Mouse (Mus musculus) limb, embryonic 12.5 days (tissue): ENCODE results near the gene Slc9a6. TPM values are rescaled to one million over a fixed set of nuclear protein-coding genes. Genes with fewer than 3 reads are reported as not detected.

ENCODE experiments used
- ATAC-seq: fragments of 200-750 bp; cut with Nextera tagmentation; 2 replicates; pipeline ENCODE4 v1.8.0; 2017; ENCODE audit warnings: low read depth, moderate TSS enrichment; ENCODE audit not compliant: insufficient number of reproducible peaks, insufficient read depth, low FRiP score, low TSS enrichment
- H3K27ac ChIP-seq: fragments of 300-500 bp; sonication (generic); 2 replicates; pipeline ENCODE4 v1.5.1; 2016; ENCODE audit warnings: mild to moderate bottlenecking, moderate library complexity
- H3K27me3 ChIP-seq: fragments of 300-500 bp; sonication (generic); 2 replicates; pipeline ENCODE4 v1.6.1; 2016; ENCODE audit warnings: mild to moderate bottlenecking, moderate library complexity
- H3K36me3 ChIP-seq: fragments of 300-500 bp; sonication (generic); 2 replicates; pipeline ENCODE4 v1.6.1; 2016; ENCODE audit warnings: mild to moderate bottlenecking, moderate library complexity
- H3K4me1 ChIP-seq: fragments of 300-500 bp; sonication (generic); replicated peaks from 2 replicates; pipeline ENCODE4 v1.6.1; 2016
- H3K4me2 ChIP-seq: fragments of 300-500 bp; sonication (generic); 2 replicates; pipeline ENCODE4 v1.6.1; 2016; ENCODE audit warnings: mild to moderate bottlenecking, moderate library complexity
- H3K4me3 ChIP-seq: fragments of 300-500 bp; sonication (generic); replicated peaks from 2 replicates; pipeline ENCODE4 v1.5.1; 2016; ENCODE audit warnings: mild to moderate bottlenecking
- H3K9ac ChIP-seq: fragments of 300-500 bp; sonication (generic); replicated peaks from 2 replicates; pipeline ENCODE4 v1.6.1; 2016; ENCODE audit warnings: mild to moderate bottlenecking, moderate library complexity
- H3K9me3 ChIP-seq: fragments of 300-500 bp; sonication (generic); 2 replicates; pipeline ENCODE4 v1.6.1; 2016; ENCODE audit warnings: mild to moderate bottlenecking, moderate library complexity
- WGBS: fragments of 180-500 bp; shearing (Covaris S2); methylation state at CpG from one replicate; pipeline ENCODE4 v1.1.7; 2016; 5-methylcytosine and 5-hydroxymethylcytosine counted together
- microRNA-seq: library from miRNA; unstranded; fragments of <30 nt; microRNA quantifications from one replicate; pipeline ENCODE4, GENCODE M21; 2017
- polyA plus RNA-seq: library from polyadenylated mRNA; unstranded; fragments of >200 nt; fragmentation: Nextera tagmentation; extraction: Ambion mirVana; gene quantifications from 2 replicates; pipeline ENCODE4 v1.2.1, GENCODE M21; 2016

Gene Slc9a6
- polyA plus RNA-seq, 1 experiment from 2014 or later, result 13.7 TPM

DNA sequence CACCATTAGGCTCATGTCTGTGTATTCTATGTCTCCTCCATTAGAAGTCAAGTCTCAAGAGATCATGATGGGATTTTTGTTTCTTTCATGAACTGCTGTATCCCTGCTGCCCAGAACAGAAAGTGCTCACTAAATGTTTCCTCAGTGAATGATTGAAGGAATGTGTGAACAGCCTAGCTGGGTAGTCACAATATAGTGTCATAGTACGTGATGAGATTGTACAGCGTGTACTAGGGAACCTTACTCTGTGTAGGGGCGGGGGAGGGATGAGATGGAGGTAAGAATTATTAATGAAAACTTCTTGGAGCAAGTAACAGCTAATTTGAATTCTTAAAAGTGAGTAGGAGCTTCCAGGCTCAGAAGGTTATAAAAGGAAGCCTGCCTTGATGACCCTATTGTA is 91.7 kb downstream of the Slc9a6 start:
- H3K9ac ChIP-seq, result no peak overlapping the region
- ATAC-seq, result no peak
- no peak overlapping the region for H3K27ac ChIP-seq
- H3K4me2 ChIP-seq, result no peak overlapping the region
- no peaks in the 10 kb centered on the region for H3K9me3 ChIP-seq
- no peaks in the 10 kb centered on the region for H3K4me1 ChIP-seq
- H3K36me3 ChIP-seq, result no peaks in the 10 kb centered on the region
- WGBS, result 90% methylated on average over 3 of the region's 3 CpGs
- H3K27me3 ChIP-seq, result no peaks in the 10 kb centered on the region
- no peak overlapping the region for H3K4me3 ChIP-seq

DNA sequence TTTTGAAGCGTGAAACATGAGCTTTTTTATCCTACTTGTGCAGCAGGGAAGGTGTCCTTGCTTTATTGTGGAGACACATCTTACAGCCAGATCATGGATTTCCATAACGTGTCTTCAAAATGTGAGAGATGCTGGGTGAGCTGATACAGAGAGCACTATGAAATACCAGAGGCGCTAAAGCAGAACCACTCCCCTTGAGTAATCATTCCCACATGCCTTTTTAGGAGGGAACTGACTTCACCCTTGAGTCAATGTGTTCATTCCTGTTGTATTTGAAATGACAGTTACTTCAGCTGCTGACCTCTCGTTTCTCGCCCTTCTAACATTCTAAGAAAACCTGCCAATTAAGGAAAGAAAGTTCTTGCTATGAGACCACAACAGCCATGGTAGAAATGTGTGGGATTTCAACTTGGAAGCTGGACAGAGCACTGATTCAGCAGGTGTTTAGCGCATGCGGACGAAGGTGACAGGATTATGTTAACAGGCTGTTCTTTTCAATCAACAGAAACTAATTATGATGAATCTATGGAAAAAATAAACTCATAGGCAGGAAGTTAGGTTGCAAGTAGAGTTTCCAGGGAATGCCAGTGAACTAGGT is 94.5 kb downstream of the Slc9a6 start:
- no peaks in the 10 kb centered on the region for H3K9me3 ChIP-seq
- H3K9ac ChIP-seq, result no peak overlapping the region
- ATAC-seq, result no peak
- H3K4me3 ChIP-seq, result no peak overlapping the region
- H3K36me3 ChIP-seq, result no peaks in the 10 kb centered on the region
- H3K4me2 ChIP-seq, result no peak overlapping the region
- WGBS, result 69% methylated on average over 8 of the region's 8 CpGs
- H3K27me3 ChIP-seq, result no peaks in the 10 kb centered on the region
- H3K4me1 ChIP-seq, result no peaks in the 10 kb centered on the region
- no peak overlapping the region for H3K27ac ChIP-seq

DNA sequence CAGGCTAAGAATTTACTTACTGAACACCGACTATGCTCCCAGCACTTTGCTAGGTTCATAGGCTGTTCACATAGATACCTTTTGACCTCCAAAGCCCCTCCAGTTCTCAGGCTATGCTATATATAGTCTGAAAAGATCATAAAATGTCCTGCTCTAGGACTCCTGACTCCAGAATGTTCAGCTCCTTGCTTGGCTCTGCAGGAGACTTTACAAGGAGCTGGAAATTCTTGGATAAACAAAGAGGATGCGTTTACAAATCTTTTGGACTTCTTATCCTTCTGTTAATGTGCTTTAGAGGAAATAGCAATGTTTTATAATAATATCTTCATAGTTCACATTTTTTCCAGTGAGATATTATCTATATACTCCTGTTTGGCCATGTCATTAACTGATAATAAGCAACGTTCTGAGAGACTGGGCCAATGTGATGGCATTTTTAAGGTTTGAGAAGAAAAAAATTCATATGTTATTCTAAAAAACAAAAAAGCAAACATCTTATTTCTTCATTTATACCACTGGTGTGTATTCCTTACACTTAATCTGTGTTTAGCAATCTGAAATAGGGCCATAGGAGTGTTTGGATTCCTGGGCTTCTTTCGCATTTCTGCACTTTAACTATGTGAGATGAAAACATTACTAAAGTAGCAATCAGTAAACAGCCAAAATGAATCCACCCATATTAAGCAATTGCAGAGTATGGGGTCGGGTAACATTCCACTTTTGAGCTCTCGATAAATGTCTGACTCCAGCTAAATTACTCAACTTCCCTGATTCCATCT is 99.2 kb downstream of the Slc9a6 start:
- Histone ChIP-seq H3K9ac (no peak overlapping the region), H3K27me3 (no peaks in the 10 kb centered on the region), H3K4me2 (no peak overlapping the region), H3K4me3 (no peak overlapping the region), H3K4me1 (no peaks in the 10 kb centered on the region), H3K36me3 (no peaks in the 10 kb centered on the region), H3K9me3 (no peaks in the 10 kb centered on the region), H3K27ac (no peak overlapping the region)
- ATAC-seq, result no peak
- WGBS, result 85% methylated on average over 6 of the region's 6 CpGs

DNA sequence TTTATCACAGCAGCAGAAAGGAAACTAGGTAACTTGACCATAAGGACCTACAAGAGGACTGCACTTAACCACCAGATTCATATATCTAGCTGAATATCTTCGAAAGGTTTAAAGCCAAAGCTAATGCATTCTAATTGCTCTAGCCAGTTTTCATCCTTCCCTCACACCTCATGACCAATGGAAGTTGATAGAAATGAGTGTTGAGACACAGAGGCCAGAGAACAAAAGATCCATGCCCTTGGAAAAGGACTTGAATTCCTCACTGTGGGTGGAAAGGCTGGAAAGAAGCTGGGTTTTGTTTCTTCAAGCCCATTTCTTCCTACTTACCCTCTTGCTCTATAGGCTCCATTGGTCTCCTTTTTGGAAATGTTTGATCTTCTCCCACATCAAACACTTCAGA is 101.0 kb downstream of the Slc9a6 start:
- Histone ChIP-seq H3K36me3 (no peaks in the 10 kb centered on the region), H3K27ac (no peak overlapping the region), H3K9ac (no peak overlapping the region), H3K4me3 (no peak overlapping the region), H3K4me2 (no peak overlapping the region), H3K4me1 (no peaks in the 10 kb centered on the region), H3K9me3 (no peaks in the 10 kb centered on the region), H3K27me3 (no peaks in the 10 kb centered on the region)
- 96% methylated on average over 1 of the region's 1 CpGs for whole genome bisulfite sequencing
- ATAC-seq, result no peak

DNA sequence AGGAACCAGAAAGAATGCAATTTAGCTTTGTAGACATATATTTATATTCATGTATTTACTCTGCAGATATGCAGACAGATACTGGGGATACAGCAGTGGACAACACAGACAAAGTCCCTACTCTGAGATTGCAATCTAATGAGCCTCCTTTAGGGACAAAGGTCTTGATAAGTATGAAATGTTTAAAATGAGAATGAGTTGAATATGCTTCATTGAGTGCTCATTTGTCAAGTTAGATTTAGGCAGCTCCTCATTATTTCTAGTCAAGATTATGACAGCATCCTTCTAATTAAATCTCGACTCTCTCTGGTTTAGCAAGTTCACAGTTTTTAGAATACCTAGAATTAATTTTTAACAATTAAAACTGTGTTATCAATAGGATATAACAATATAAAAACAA is 103.1 kb downstream of the Slc9a6 start:
- Histone ChIP-seq H3K4me2 (no peak overlapping the region), H3K36me3 (no peaks in the 10 kb centered on the region), H3K27ac (no peak overlapping the region), H3K4me1 (no peaks in the 10 kb centered on the region), H3K4me3 (no peak overlapping the region), H3K9me3 (no peaks in the 10 kb centered on the region), H3K9ac (no peak overlapping the region), H3K27me3 (no peaks in the 10 kb centered on the region)
- 74% methylated on average over 1 of the region's 1 CpGs for WGBS
- ATAC-seq, result no peak

Small RNAs within 50 kb of the gene (microRNA-seq; reads per million reads assigned to microRNA genes)
- gene Mir5116, result not detected

Other genes with a start within 250 kb of the Slc9a6 start
- gene Smim10l2a, start 235.2 kb upstream of the Slc9a6 start, polyA plus RNA-seq, result 14.1 and 15.0 TPM in 2 replicates
- gene Gm2174, start 161.8 kb upstream of the Slc9a6 start, polyA plus RNA-seq, result 1.3 and 1.5 TPM in 2 replicates
- 27.1 and 30.0 TPM in 2 replicates for gene Ints6l, start 154.9 kb upstream of the Slc9a6 start, polyA plus RNA-seq
- not detected in 2 replicates for gene Gm10477, start 85.0 kb upstream of the Slc9a6 start, polyA plus RNA-seq
- gene Gm648, start 60.2 kb upstream of the Slc9a6 start, polyA plus RNA-seq, result not detected in 2 replicates
- 30.2 and 31.6 TPM in 2 replicates for gene Mmgt1, start 11.7 kb upstream of the Slc9a6 start, polyA plus RNA-seq
- 45.1 and 57.1 TPM in 2 replicates for gene Fhl1, start 122.0 kb downstream of the Slc9a6 start, polyA plus RNA-seq
- 3.8 and 3.9 TPM in 2 replicates for gene Map7d3, start 212.6 kb downstream of the Slc9a6 start, polyA plus RNA-seq